Mouse (Mus musculus): Measurements from ENCODE around the gene Atp2a1.

GRCm38 (mm10) chr7:126417045-126417444 lies 45.9 kb downstream of the Atp2a1 start:
- TF ChIP-seq ZC3H11A (IDR thresholded peaks at IDR 0.05; ENCODE audit: borderline replicate concordance, low read depth, low read length) (no peak), MAFK (IDR thresholded peaks at IDR 0.05; ENCODE audit: insufficient read depth, low read depth, low read length) (no peak), CHD2 (IDR thresholded peaks at IDR 0.05; ENCODE audit: low read depth, low read length) (no peak), ZNF384 (IDR thresholded peaks at IDR 0.05; ENCODE audit: low read depth, low read length) (no peak), HCFC1 (IDR thresholded peaks at IDR 0.05; ENCODE audit: borderline replicate concordance, insufficient read depth, low read length) (no peak)
